Mouse (Mus musculus) thymus, adult 2 months (tissue): ENCODE results near the gene Spns1.

Experiments used
- CTCF ChIP-seq: fragments of 200-500 bp; IDR thresholded peaks from 2 replicates; pipeline ENCODE4 v1.5.1; 2012; ENCODE audit warnings: mild to moderate bottlenecking, control low read depth, low read length, moderate library complexity, borderline replicate concordance; ENCODE audit not compliant: control insufficient read depth, poor library complexity, insufficient read depth; ENCODE audit errors: extremely low read depth
- POLR2A ChIP-seq: fragments of 200-500 bp; IDR thresholded peaks from 2 replicates; pipeline ENCODE4 v1.6.1; 2012; ENCODE audit warnings: mild to moderate bottlenecking, low read length, control low read depth, moderate library complexity; ENCODE audit not compliant: control insufficient read depth, poor library complexity, insufficient read depth; ENCODE audit errors: extremely low read depth

DNA sequence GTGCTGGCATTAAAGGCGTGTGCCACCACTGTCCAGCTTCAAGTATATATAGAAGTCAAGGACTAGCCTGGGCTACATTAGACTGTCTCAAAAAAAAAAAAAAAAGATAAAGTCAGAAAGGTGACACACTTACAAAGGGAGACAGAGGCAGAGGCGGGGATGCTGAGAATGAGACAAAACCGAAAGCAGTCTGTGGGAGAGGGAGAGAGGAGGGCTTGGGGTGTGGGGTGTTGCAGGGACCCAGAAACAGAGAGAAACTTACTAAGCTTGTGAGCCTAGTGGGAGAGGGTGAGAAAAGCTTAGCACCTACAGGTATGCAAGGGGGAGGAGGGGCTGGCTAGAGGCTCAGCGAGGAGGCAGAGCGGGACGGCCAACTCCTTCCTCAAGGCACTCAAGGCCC lies 19.4 kb downstream of the Spns1 start:
- no peak for TF ChIP-seq POLR2A
- TF ChIP-seq CTCF, result no peak
